In the genomic region with DNA sequence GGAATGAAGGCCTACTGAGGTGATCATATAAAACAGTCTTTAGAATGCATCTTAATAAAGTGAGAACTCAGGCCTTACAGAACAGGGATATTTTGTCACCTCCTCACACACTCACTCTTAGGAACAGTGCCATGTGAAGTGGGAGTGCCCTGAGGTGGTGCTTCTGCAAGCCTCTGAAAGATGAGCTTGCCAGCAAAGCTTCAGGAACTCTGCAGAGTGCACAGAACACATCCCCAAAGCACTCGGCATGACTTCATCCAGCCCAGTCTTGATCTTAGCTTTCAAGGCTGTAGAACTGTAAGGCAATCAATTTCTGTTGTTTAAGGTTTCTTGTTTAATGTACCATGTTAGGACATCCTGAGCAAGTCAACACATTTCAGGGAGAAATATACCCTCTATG, we compare ENCODE assay signal across 23 mouse cellular contexts.
DNase-seq lines count a peak whose midpoint lies in the region; ATAC-seq and TF ChIP-seq lines count a peak whose summit lies in the region.
"Had no signal": no experiment of that assay in that cellular context is flagged by ENCODE, and none has a peak within 500 bp of the region (broad histone marks: within the 10 kb centered on the region; RNA-seq: fewer than 3 reads in every experiment).

No protein-coding gene starts in this region.

- WGBS in forebrain, embryonic 14.5 days, result 96% methylated on average over 1 of the region's 1 CpGs
- WGBS in forebrain, embryonic 15.5 days, result 71% methylated on average over 1 of the region's 1 CpGs
- 38% methylated on average over 1 of the region's 1 CpGs for WGBS in kidney, postnatal 0 days

- H3K27me3 ChIP-seq in forebrain, embryonic 14.5 days (replicated peaks; ENCODE audit: control insufficient read depth, insufficient read depth, low read length), result no peaks in the 10 kb centered on the region
- no peaks in the 10 kb centered on the region for H3K27me3 ChIP-seq in forebrain, embryonic 15.5 days
- H3K27me3 ChIP-seq in kidney, postnatal 0 days (ENCODE audit: insufficient read depth, low read length), result no peaks in the 10 kb centered on the region
- H3K27me3 ChIP-seq: CH12.LX; embryonic facial prominence, embryonic 12.5 days; forebrain, embryonic 13.5 days; Patski had no signal

- peaks cover 11% of the 10 kb centered on the region for H3K4me1 ChIP-seq in forebrain, embryonic 14.5 days (ENCODE audit: control insufficient read depth, insufficient read depth, low read length)
- peaks cover 30% of the 10 kb centered on the region for H3K4me1 ChIP-seq in forebrain, embryonic 15.5 days
- H3K4me1 ChIP-seq in kidney, postnatal 0 days (replicated peaks; ENCODE audit: insufficient read depth, low read length), result no peaks in the 10 kb centered on the region
- H3K4me1 ChIP-seq: embryonic facial prominence, embryonic 12.5 days had no signal

- no peaks in the 10 kb centered on the region for H3K36me3 ChIP-seq in forebrain, embryonic 14.5 days (ENCODE audit: control insufficient read depth, insufficient read depth, low read length)
- no peaks in the 10 kb centered on the region for H3K36me3 ChIP-seq in forebrain, embryonic 15.5 days
- no peaks in the 10 kb centered on the region for H3K36me3 ChIP-seq in kidney, postnatal 0 days (ENCODE audit: insufficient read depth, low read length)
- H3K36me3 ChIP-seq: embryonic facial prominence, embryonic 10.5 days; embryonic facial prominence, embryonic 12.5 days; G1E had no signal

- DNase-seq in adrenal gland, adult (ENCODE audit: inconsistent age in 2 of 2, low spot score in 1 of 2), result peak; percentile 58 to 74
- DNase-seq in adrenal gland, postnatal 25 days, result no peak
- peak; percentile 40 for DNase-seq in adrenal gland, adult 8-10 months
- DNase-seq in adrenal gland, postnatal 4 days (ENCODE audit: low spot score in 2 of 2), result no peak
- DNase-seq in forebrain, embryonic 14.5 days (ENCODE audit: low spot score), result no peak
- peak; percentile 7 for DNase-seq in kidney, postnatal 0 days (ENCODE audit: low spot score)
- no peak for DNase-seq in kidney, postnatal 14 days
- DNase-seq: B cell, adult 2 months; cerebellum, adult 11-12 months; cerebellum, adult 2 months; cerebellum, adult 9-10 months; cerebellum, postnatal 10 days; cerebellum, postnatal 25 days; forebrain, postnatal 0 days had no signal

- no peak overlapping the region for H3K9ac ChIP-seq in forebrain, embryonic 14.5 days (ENCODE audit: low read length)
- H3K9ac ChIP-seq in forebrain, embryonic 15.5 days (replicated peaks), result no peak overlapping the region
- H3K9ac ChIP-seq in kidney, postnatal 0 days (ENCODE audit: low read depth, low read length), result no peak overlapping the region
- H3K9ac ChIP-seq: embryonic facial prominence, embryonic 12.5 days; forebrain, embryonic 13.5 days; forebrain, postnatal 0 days had no signal

- H3K9me3 ChIP-seq in forebrain, embryonic 14.5 days (replicated peaks; ENCODE audit: control insufficient read depth, low read length), result no peaks in the 10 kb centered on the region
- H3K9me3 ChIP-seq in forebrain, embryonic 15.5 days, result no peaks in the 10 kb centered on the region
- H3K9me3 ChIP-seq in kidney, postnatal 0 days (replicated peaks; ENCODE audit: low read length), result no peaks in the 10 kb centered on the region
- H3K9me3 ChIP-seq: embryonic facial prominence, embryonic 10.5 days; embryonic facial prominence, embryonic 12.5 days; forebrain, embryonic 13.5 days had no signal

- ATAC-seq in forebrain, embryonic 14.5 days, result no peak
- ATAC-seq in forebrain, embryonic 15.5 days (replicated peaks), result no peak
- ATAC-seq in kidney, postnatal 0 days (replicated peaks; ENCODE audit: low FRiP score, low read depth), result no peak
- ATAC-seq: activated CD4-positive, CD25-positive, alpha-beta regulatory T cell, adult 4 months; CD4-positive, CD25-positive, alpha-beta regulatory T cell, adult 4 months; forebrain, embryonic 13.5 days; Patski had no signal

- H3K4me2 ChIP-seq in forebrain, embryonic 14.5 days (ENCODE audit: low read length), result no peak overlapping the region
- H3K4me2 ChIP-seq in forebrain, embryonic 15.5 days (replicated peaks), result no peak overlapping the region
- no peak overlapping the region for H3K4me2 ChIP-seq in kidney, postnatal 0 days (ENCODE audit: low read length)
- H3K4me2 ChIP-seq: embryonic facial prominence, embryonic 12.5 days; forebrain, embryonic 13.5 days had no signal

- H3K4me3 ChIP-seq in forebrain, embryonic 14.5 days (ENCODE audit: low read depth, low read length), result no peak overlapping the region
- no peak overlapping the region for H3K4me3 ChIP-seq in forebrain, embryonic 15.5 days
- no peak overlapping the region for H3K4me3 ChIP-seq in kidney, postnatal 0 days (replicated peaks; ENCODE audit: low read depth, low read length)
- H3K4me3 ChIP-seq: embryonic facial prominence, embryonic 10.5 days; embryonic facial prominence, embryonic 12.5 days; forebrain, embryonic 13.5 days had no signal

- peak overlapping the region; percentile 33; the same call in 1 of the 2 replicates for H3K27ac ChIP-seq in forebrain, embryonic 14.5 days (ENCODE audit: low read depth, low read length)
- no peak overlapping the region for H3K27ac ChIP-seq in forebrain, embryonic 15.5 days (replicated peaks)
- no peak overlapping the region for H3K27ac ChIP-seq in kidney, postnatal 0 days
- H3K27ac ChIP-seq: embryonic facial prominence, embryonic 10.5 days; embryonic facial prominence, embryonic 12.5 days; forebrain, embryonic 13.5 days had no signal

- TF ChIP-seq CTCF in kidney, postnatal 0 days (IDR thresholded peaks at IDR 0.05; ENCODE audit: low read depth), result no peak

Comparison
In these comparisons a context has a peak if more than half of its experiments do, and no peak if none do; other contexts are left out.
1. DNase-seq: peak in adrenal gland, adult (2 of 2), adrenal gland, adult 8-10 months (single experiment) and kidney, postnatal 0 days (single experiment); none in adrenal gland, postnatal 25 days (single experiment), adrenal gland, postnatal 4 days (0 of 2), forebrain, embryonic 14.5 days (single experiment) and kidney, postnatal 14 days (single experiment).